12 mouse cellular contexts compared by ENCODE assay signal in genomic region chr3:102744657-102745056, GRCm38 (mm10). TPM values are rescaled to one million over a fixed set of nuclear protein-coding genes. Genes with fewer than 3 reads are reported as not detected.
A peak's percentile ranks its signal among the peaks of the same experiment; 100 is the strongest.
DNase-seq lines count a peak whose midpoint lies in the region; ATAC-seq and TF ChIP-seq lines count a peak whose summit lies in the region.
"Had no signal": no experiment of that assay in that cellular context is flagged by ENCODE, and none has a peak within 500 bp of the region (broad histone marks: within the 10 kb centered on the region; RNA-seq: fewer than 3 reads in every experiment).

No protein-coding gene starts in this region.

- TF ChIP-seq EP300 in lung, postnatal 0 days (IDR thresholded peaks at IDR 0.05): peak; percentile 26; the same call in 1 of the 2 replicates

- H3K36me3 ChIP-seq in heart, embryonic 10.5 days: peaks cover 8% of the 10 kb centered on the region
- no peaks in the 10 kb centered on the region for H3K36me3 ChIP-seq in lung, postnatal 0 days (ENCODE audit: insufficient read depth, low read length)
- no peaks in the 10 kb centered on the region for H3K36me3 ChIP-seq in forebrain, embryonic 14.5 days (ENCODE audit: control insufficient read depth, insufficient read depth, low read length)

- peaks cover 64% of the 10 kb centered on the region for H3K4me1 ChIP-seq in heart, embryonic 10.5 days
- H3K4me1 ChIP-seq in lung, postnatal 0 days (ENCODE audit: insufficient read depth, low read depth, low read length): peaks cover 8% of the 10 kb centered on the region
- peaks cover 9% of the 10 kb centered on the region; the same call in 1 of the 2 replicates for H3K4me1 ChIP-seq in forebrain, embryonic 14.5 days (ENCODE audit: control insufficient read depth, insufficient read depth, low read length)

- peak; percentile 51 to 63 for DNase-seq in heart, adult 18-20 months
- DNase-seq in heart, embryonic 10.5 days (ENCODE audit: low spot score): no peak
- DNase-seq in thymus, postnatal 14 days: peak; percentile 41
- no peak for DNase-seq in thymus, adult 18-20 months
- DNase-seq in lung, postnatal 0 days (ENCODE audit: low spot score): peak; percentile 74
- DNase-seq in spleen, adult 18-20 months: no peak
- DNase-seq in forebrain, embryonic 14.5 days (ENCODE audit: low spot score): no peak
- no peak for DNase-seq in adrenal gland, adult 18-20 months (ENCODE audit: low spot score in 2 of 2)
- DNase-seq: adrenal gland, adult 2 months had no signal

- no peak overlapping the region for H3K27ac ChIP-seq in heart, embryonic 10.5 days
- H3K27ac ChIP-seq in lung, postnatal 0 days (ENCODE audit: low read length): peak overlapping the region; percentile 93
- no peak overlapping the region for H3K27ac ChIP-seq in forebrain, embryonic 14.5 days (ENCODE audit: low read depth, low read length)

- 29% methylated on average over 5 of the region's 5 CpGs for WGBS in heart, embryonic 10.5 days
- 24% methylated on average over 5 of the region's 5 CpGs for WGBS in lung, postnatal 0 days
- 66% methylated on average over 5 of the region's 5 CpGs for WGBS in forebrain, embryonic 14.5 days

- peak; percentile 60 for ATAC-seq in lung, postnatal 0 days
- no peak for ATAC-seq in forebrain, embryonic 14.5 days
- ATAC-seq: CD4-positive, CD25-positive, alpha-beta regulatory T cell, adult 4 months had no signal

- H3K9me3 ChIP-seq in heart, embryonic 10.5 days: no peaks in the 10 kb centered on the region
- no peaks in the 10 kb centered on the region for H3K9me3 ChIP-seq in lung, postnatal 0 days (ENCODE audit: low read length)
- H3K9me3 ChIP-seq in forebrain, embryonic 14.5 days (replicated peaks; ENCODE audit: control insufficient read depth, low read length): no peaks in the 10 kb centered on the region

- TF ChIP-seq CTCF in lung, postnatal 0 days (IDR thresholded peaks at IDR 0.05): no peak

- no peak overlapping the region for H3K9ac ChIP-seq in lung, postnatal 0 days (replicated peaks; ENCODE audit: low read depth)
- no peak overlapping the region for H3K9ac ChIP-seq in forebrain, embryonic 14.5 days (ENCODE audit: low read length)

- no peak overlapping the region for H3K4me3 ChIP-seq in heart, embryonic 10.5 days
- no peak overlapping the region for H3K4me3 ChIP-seq in lung, postnatal 0 days (ENCODE audit: low read depth, low read length)
- no peak overlapping the region for H3K4me3 ChIP-seq in forebrain, embryonic 14.5 days (ENCODE audit: low read depth, low read length)

- no peaks in the 10 kb centered on the region for H3K27me3 ChIP-seq in heart, embryonic 10.5 days (ENCODE audit: insufficient read depth, poor library complexity, severe bottlenecking)
- no peaks in the 10 kb centered on the region for H3K27me3 ChIP-seq in lung, postnatal 0 days (replicated peaks; ENCODE audit: insufficient read depth, low read length)
- H3K27me3 ChIP-seq in forebrain, embryonic 14.5 days (replicated peaks; ENCODE audit: control insufficient read depth, insufficient read depth, low read length): no peaks in the 10 kb centered on the region

- no peak overlapping the region for H3K4me2 ChIP-seq in lung, postnatal 0 days (replicated peaks; ENCODE audit: low read depth, low read length)
- H3K4me2 ChIP-seq in forebrain, embryonic 14.5 days (ENCODE audit: low read length): no peak overlapping the region

RNA-seq across cellular contexts. Expression of gene Tspan2, which starts 10.3 kb away (rescaled TPM):
- total RNA-seq in heart, adult 18-20 months (2021): 1 to 10 TPM; 8.1 to 9.9 TPM
- polyA plus RNA-seq in heart, embryonic 10.5 days (2016; fragmentation: Nextera tagmentation; extraction: Ambion mirVana): 24.6 and 39.1 TPM in 2 replicates
- 72.7 and 86.9 TPM in 2 replicates for polyA plus RNA-seq in lung, postnatal 0 days (2015; fragmentation: Nextera tagmentation; extraction: Ambion mirVana)
- polyA plus RNA-seq in forebrain, embryonic 14.5 days (2014; fragmentation: Nextera tagmentation; extraction: Ambion mirVana): 8.8 and 8.9 TPM in 2 replicates
- total RNA-seq in adrenal gland, adult 18-20 months (2021): 1 to 10 TPM; 4.8 to 6.9 TPM

RNA-seq across cellular contexts. Expression of gene Tshb, which starts 37.9 kb away (rescaled TPM):
- total RNA-seq in heart, adult 18-20 months (2021): not detected
- 0.10 TPM in 2 replicates for polyA plus RNA-seq in heart, embryonic 10.5 days (2016; fragmentation: Nextera tagmentation; extraction: Ambion mirVana)
- polyA plus RNA-seq in lung, postnatal 0 days (2015; fragmentation: Nextera tagmentation; extraction: Ambion mirVana): 8.8 and 9.0 TPM in 2 replicates
- polyA plus RNA-seq in forebrain, embryonic 14.5 days (2014; fragmentation: Nextera tagmentation; extraction: Ambion mirVana): 0.23 TPM in 1 of 2 replicates, not detected in the other
- not detected for total RNA-seq in adrenal gland, adult 18-20 months (2021)
- total RNA-seq: adrenal gland, adult 2 months; gastrocnemius, postnatal 4 days; left cerebral cortex, adult 18-20 months had no signal
- polyA plus RNA-seq: adrenal gland, adult 2 months; CD4-positive, CD25-positive, alpha-beta regulatory T cell, adult 4 months had no signal

Comparison
In these comparisons a context has a peak if more than half of its experiments do, and no peak if none do; other contexts are left out.
1. DNase-seq: peak in heart, adult 18-20 months (2 of 2), thymus, postnatal 14 days (single experiment) and lung, postnatal 0 days (single experiment); none in heart, embryonic 10.5 days (single experiment), thymus, adult 18-20 months (0 of 2), spleen, adult 18-20 months (0 of 2), forebrain, embryonic 14.5 days (single experiment) and adrenal gland, adult 18-20 months (0 of 2).